Mouse (Mus musculus) stomach, embryonic 14.5 days (tissue): ENCODE measurements at regions not wholly inside any gene's neighbourhood (a gene's known extent, or its start where the extent isn't known, plus 50 kb on each side); places are given as distances from the start of the nearest gene placed in this dataset.
"Not testable (repeated sequence)": the region's sequence is repeated elsewhere in the genome, so short reads cannot be mapped to it uniquely, and the experiment has no call there.

Source experiments
- ATAC-seq: fragments of 200-750 bp; cut with Nextera tagmentation; 2 replicates; pipeline ENCODE4 v1.8.0; 2017; ENCODE audit warnings: low read depth, moderate TSS enrichment; ENCODE audit not compliant: insufficient number of reproducible peaks, insufficient read depth, low FRiP score
- H3K27ac ChIP-seq: fragments of 300-500 bp; sonication (generic); 2 replicates; pipeline ENCODE4 v1.5.1; 2014; ENCODE audit warnings: mild to moderate bottlenecking, low read length, moderate library complexity, mixed read lengths
- H3K27me3 ChIP-seq: fragments of 300-500 bp; sonication (generic); 2 replicates; pipeline ENCODE4 v1.6.1; 2014; ENCODE audit warnings: low read length, control low read depth, mixed read lengths; ENCODE audit not compliant: control insufficient read depth, insufficient read depth
- H3K36me3 ChIP-seq: fragments of 300-500 bp; sonication (generic); 2 replicates; pipeline ENCODE4 v1.6.1; 2014; ENCODE audit warnings: mild to moderate bottlenecking, control low read depth, low read length, moderate library complexity, mixed read lengths; ENCODE audit not compliant: control insufficient read depth, insufficient read depth
- H3K4me1 ChIP-seq: fragments of 300-500 bp; sonication (generic); 2 replicates; pipeline ENCODE4 v1.6.1; 2014; ENCODE audit warnings: low read length, control low read depth, mixed read lengths; ENCODE audit not compliant: control insufficient read depth, insufficient read depth
- H3K4me2 ChIP-seq: fragments of 300-500 bp; sonication (generic); replicated peaks from 2 replicates; pipeline ENCODE4 v1.6.1; 2014; ENCODE audit warnings: low read depth, low read length, control low read depth
- H3K4me3 ChIP-seq: fragments of 300-500 bp; sonication (generic); 2 replicates; pipeline ENCODE4 v1.5.1; 2014; ENCODE audit warnings: low read depth, low read length, control low read depth
- H3K9ac ChIP-seq: fragments of 300-500 bp; sonication (generic); replicated peaks from 2 replicates; pipeline ENCODE4 v1.6.1; 2014; ENCODE audit warnings: low read depth, mild to moderate bottlenecking, control low read depth, low read length, moderate library complexity, mixed read lengths
- H3K9me3 ChIP-seq: fragments of 300-500 bp; sonication (generic); 2 replicates; pipeline ENCODE4 v1.6.1; 2016; ENCODE audit warnings: low read depth, low read length, control low read depth; ENCODE audit not compliant: control insufficient read depth
- WGBS: fragments of 180-500 bp; shearing (Covaris S2); extraction: QIAGEN DNeasy Blood & Tissue Kit; methylation state at CpG from one replicate; pipeline ENCODE4 v1.1.7; 2014; 5-methylcytosine and 5-hydroxymethylcytosine counted together

DNA sequence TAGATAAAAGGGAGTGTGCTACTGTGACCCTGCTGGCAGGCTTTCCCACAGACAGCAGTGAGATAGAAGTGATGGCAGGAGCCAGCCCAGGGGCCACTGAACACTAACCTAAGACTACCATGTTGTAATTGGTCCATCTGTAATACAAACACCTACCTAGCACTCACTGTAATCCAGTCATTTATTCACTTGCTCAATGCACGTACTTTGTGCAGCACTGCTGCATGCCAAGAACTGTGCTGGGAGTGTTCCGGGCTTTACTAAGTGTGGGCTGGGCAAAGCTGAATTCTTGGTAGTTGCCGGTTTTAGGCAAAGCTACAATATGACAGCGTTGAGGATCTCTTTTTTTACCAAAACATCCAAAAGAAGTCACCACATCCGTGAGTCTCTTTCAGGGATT lies 172.1 kb downstream of the Srek1 start:
- H3K27ac ChIP-seq, result no peak overlapping the region
- no peak overlapping the region for H3K9ac ChIP-seq
- no peaks in the 10 kb centered on the region for H3K9me3 ChIP-seq
- no peak for ATAC-seq
- no peak overlapping the region for H3K4me2 ChIP-seq
- no peaks in the 10 kb centered on the region for H3K4me1 ChIP-seq
- 89% methylated on average over 5 of the region's 5 CpGs for WGBS
- H3K36me3 ChIP-seq, result no peaks in the 10 kb centered on the region
- H3K4me3 ChIP-seq, result no peak overlapping the region
- H3K27me3 ChIP-seq, result no peaks in the 10 kb centered on the region

DNA sequence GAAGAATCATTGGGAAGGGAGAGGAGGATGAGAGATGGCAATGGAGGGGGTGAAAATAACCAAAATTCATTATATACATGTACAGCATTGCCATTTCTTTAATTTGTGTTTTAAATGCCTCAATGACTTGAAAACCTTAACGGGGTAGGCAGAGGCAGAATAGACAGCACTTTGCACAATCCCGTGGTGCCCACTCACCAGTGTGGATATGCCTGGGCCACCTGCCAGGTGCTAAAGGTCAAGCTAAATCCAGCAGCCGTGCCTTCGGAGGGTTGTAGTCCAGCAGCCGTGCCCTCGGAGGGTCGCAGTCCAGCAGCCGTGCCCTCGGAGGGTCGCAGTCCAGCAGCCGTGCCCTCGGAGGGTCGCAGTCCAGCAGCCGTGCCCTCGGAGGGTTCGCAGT lies 182.0 kb downstream of the Srek1 start:
- Histone ChIP-seq H3K4me3 (no peak overlapping the region), H3K27ac (no peak overlapping the region), H3K9me3 (no peaks in the 10 kb centered on the region), H3K27me3 (no peaks in the 10 kb centered on the region), H3K9ac (no peak overlapping the region), H3K4me1 (no peaks in the 10 kb centered on the region), H3K4me2 (no peak overlapping the region), H3K36me3 (no peaks in the 10 kb centered on the region)
- ATAC-seq, result no peak
- WGBS, result 85% methylated on average over 16 of the region's 16 CpGs

DNA sequence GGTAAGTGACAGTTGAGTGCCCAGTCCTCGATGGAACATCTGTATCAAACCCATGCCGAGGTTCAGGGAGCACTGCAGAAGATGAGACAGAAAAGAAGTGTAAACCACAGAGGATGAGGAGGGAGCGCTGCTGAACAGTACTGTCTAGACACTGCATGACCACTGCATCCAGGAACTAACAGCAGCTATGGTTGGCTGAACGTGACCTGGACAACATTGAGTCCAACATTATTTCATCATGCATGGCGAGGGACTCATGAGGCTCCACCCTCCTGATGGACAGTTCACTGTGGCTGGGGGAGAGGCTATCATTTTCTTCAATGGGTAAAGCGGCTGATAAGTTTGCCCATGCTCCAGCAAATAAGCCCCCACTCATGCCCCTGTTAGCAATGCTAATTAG lies 182.5 kb downstream of the Srek1 start:
- Histone ChIP-seq H3K9me3 (no peaks in the 10 kb centered on the region), H3K4me1 (no peaks in the 10 kb centered on the region), H3K27me3 (no peaks in the 10 kb centered on the region), H3K9ac (no peak overlapping the region), H3K36me3 (no peaks in the 10 kb centered on the region), H3K27ac (no peak overlapping the region), H3K4me2 (no peak overlapping the region), H3K4me3 (no peak overlapping the region)
- ATAC-seq, result no peak
- WGBS, result 88% methylated on average over 6 of the region's 6 CpGs

DNA sequence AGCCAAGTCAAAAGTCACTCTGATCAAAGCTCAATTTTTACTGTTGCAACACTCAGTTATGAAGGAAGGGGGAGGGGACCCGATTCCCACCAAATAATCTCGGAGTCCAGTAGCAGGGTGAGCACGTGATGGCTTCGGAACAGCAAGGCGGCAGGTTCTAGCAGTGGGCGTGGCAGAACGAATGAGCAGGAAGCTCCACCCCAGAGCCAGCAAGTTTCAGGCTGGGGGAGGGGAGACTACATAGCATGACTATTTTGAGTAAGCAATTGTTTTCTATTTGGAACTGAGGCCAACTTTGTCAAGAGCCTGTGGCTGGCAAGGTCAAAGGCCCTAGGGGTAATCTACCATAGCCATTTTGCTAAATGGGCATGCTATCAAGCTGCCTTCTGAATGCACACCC lies 183.0 kb downstream of the Srek1 start:
- not testable (repeated sequence) for H3K27me3 ChIP-seq, H3K27ac ChIP-seq, H3K4me1 ChIP-seq, H3K9ac ChIP-seq, H3K9me3 ChIP-seq, H3K4me2 ChIP-seq, H3K36me3 ChIP-seq, H3K4me3 ChIP-seq, ATAC-seq
- 53% methylated on average over 7 of the region's 7 CpGs for WGBS

DNA sequence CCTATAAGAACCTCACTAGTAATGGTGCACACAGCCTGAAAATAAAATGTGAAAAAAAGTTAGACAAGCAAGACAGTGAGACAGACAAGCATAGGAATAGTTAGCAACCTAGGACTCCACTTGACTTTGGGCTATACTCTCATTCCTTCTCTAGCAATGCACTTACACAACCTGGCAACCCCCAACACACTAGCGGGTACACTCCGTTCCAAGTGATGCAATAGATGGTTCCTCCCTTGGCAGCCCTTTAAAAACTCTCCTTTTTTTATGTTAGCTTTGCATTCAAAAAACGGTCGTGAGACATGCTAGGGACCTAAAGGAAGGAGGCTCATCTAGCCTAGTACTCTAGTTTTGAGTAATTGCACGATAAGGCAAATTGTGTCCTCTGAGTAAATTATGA lies 184.8 kb downstream of the Srek1 start:
- WGBS, result 86% methylated on average over 5 of the region's 5 CpGs
- Histone ChIP-seq H3K4me1 (no peaks in the 10 kb centered on the region), H3K4me2 (no peak overlapping the region), H3K9me3 (no peaks in the 10 kb centered on the region), H3K27me3 (no peaks in the 10 kb centered on the region), H3K9ac (no peak overlapping the region), H3K27ac (no peak overlapping the region), H3K36me3 (no peaks in the 10 kb centered on the region), H3K4me3 (no peak overlapping the region)
- ATAC-seq, result no peak

DNA sequence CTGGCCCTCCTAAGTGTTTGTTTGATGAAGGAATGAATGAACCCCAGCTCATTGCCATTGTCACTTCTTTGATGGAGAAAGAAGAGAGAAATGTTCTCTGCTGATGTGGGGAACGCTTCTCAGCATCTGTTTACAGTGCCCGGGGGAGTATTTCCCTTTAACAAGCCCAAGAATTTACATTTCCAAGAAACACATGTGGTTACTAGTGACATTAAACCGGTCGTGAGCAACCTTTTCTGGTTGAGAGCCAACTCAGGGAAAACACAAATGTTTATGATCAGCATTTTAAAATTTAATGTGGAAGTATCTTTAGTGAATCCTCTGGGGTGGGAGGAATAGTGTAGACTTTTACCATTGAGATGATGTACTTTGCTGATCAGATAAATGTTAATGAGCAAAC lies 197.6 kb downstream of the Srek1 start:
- no peak for ATAC-seq
- Histone ChIP-seq H3K9ac (no peak overlapping the region), H3K4me3 (no peak overlapping the region)

DNA sequence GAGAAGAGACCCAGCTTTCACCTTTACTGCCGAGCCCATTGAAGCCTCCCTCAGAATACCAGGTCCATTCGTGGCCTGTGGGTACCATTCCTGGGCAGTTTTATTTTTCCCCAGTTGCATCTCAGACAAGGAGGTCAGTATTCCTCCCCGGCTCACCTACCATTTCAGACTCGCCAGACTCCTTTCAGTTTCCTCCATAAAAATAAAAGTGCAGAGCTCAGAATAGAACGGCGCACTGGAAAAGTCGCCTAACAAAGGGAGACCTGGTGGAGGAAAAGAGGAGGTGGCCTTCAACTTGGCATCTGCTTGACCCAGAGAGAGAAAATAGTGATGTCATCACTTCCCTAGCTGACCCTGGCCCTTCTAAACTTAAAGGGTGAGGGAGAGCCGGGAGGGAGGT lies 209.7 kb downstream of the Srek1 start:
- no peak overlapping the region for H3K4me2 ChIP-seq
- no peaks in the 10 kb centered on the region for H3K4me1 ChIP-seq
- no peak for ATAC-seq
- H3K27ac ChIP-seq, result no peak overlapping the region
- H3K27me3 ChIP-seq, result no peaks in the 10 kb centered on the region
- H3K9me3 ChIP-seq, result no peaks in the 10 kb centered on the region
- WGBS, result 69% methylated on average over 8 of the region's 8 CpGs
- H3K4me3 ChIP-seq, result no peak overlapping the region
- no peaks in the 10 kb centered on the region for H3K36me3 ChIP-seq
- H3K9ac ChIP-seq, result no peak overlapping the region

More for the DNA sequence above, 197.6 kb downstream of the Srek1 start:
- Histone ChIP-seq H3K4me2 (no peak overlapping the region), H3K36me3 (no peaks in the 10 kb centered on the region), H3K27ac (no peak overlapping the region), H3K4me1 (no peaks in the 10 kb centered on the region), H3K9me3 (no peaks in the 10 kb centered on the region), H3K27me3 (no peaks in the 10 kb centered on the region)
- 41% methylated on average over 4 of the region's 4 CpGs for WGBS

DNA sequence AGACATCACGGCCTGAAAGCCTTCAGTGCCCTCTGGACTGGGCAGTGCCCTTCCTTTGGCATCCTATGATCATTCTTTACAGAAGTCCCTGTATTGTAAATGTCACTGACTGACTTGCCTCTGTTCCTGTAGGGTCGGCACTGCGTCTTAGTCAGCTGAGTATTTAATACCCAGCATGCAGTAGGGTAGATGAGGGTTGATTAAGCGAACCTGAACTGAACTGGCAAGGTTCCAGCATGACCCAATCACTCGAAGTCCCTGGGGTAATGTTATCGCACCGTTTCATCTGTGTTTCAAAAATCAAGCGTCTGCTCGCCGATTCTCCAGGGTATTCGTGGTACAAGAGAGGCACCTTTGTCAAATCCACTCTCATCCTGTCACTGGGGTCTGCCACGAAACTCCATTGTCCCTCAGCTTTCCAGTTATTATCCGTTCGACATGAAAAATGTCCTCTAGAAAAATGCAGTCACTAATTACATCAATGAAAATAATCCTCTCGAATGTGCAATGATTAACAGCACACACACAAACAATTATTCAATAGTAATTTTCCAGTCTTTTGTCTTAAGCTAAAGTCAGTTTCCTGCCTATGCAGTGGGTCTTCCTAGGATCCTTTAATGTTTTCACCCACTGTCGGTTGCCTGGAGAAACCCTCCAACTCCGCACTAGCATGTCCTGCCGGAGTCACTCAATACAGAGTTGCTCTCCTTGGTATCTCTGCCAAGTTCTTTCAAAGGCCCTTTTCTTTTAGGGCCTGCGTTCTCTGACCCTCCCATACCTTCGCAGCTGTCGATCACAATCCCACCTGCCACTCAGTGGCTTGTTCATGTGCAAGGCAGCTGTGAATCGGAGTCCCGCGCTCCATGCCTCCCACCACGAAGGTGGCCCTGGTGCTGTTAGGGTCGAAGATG lies 212.4 kb downstream of the Srek1 start:
- no peak for ATAC-seq
- WGBS, result 86% methylated on average over 26 of the region's 26 CpGs

DNA sequence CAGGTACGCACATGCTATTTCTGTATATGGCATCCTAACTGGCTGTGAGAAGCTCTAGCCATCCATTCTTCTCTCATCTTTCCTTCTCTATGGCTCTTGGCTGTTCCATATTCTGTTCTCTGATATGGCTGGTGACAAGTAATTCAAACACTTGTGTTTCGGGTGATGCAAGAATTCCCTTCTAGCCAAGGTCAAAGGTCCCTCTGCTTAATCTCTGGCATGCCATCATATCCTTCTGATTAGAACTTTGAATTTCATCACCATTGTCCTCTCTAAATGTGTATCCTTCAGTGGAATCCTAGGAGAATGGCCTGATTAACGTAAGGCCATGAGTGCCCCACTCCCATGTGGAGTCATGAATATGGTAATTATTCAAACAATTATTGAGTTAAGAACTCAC lies 215.5 kb downstream of the Srek1 start:
- Histone ChIP-seq H3K27ac (no peak overlapping the region), H3K4me3 (no peak overlapping the region), H3K9me3 (no peaks in the 10 kb centered on the region), H3K4me1 (no peaks in the 10 kb centered on the region), H3K4me2 (no peak overlapping the region), H3K36me3 (no peaks in the 10 kb centered on the region), H3K9ac (no peak overlapping the region), H3K27me3 (no peaks in the 10 kb centered on the region)
- 80% methylated on average over 3 of the region's 3 CpGs for WGBS
- no peak for ATAC-seq

More for the DNA sequence above, 212.4 kb downstream of the Srek1 start:
- no peaks in the 10 kb centered on the region for H3K9me3 ChIP-seq
- H3K4me2 ChIP-seq, result no peak overlapping the region
- no peak overlapping the region for H3K4me3 ChIP-seq
- H3K9ac ChIP-seq, result no peak overlapping the region
- H3K4me1 ChIP-seq, result no peaks in the 10 kb centered on the region
- no peaks in the 10 kb centered on the region for H3K27me3 ChIP-seq
- no peak overlapping the region for H3K27ac ChIP-seq
- no peaks in the 10 kb centered on the region for H3K36me3 ChIP-seq
